Mouse (Mus musculus) stomach, postnatal 0 days (tissue): Measurements from ENCODE around the gene Slc22a23. TPM values are rescaled to one million over a fixed set of nuclear protein-coding genes. Genes with fewer than 3 reads are reported as not detected.
"Not testable (repeated sequence)": the region's sequence is repeated elsewhere in the genome, so short reads cannot be mapped to it uniquely, and the experiment has no call there.

Experiments
- ATAC-seq: fragments of 200-750 bp; cut with Nextera tagmentation; 2 replicates; pipeline ENCODE4 v1.8.0; 2017; ENCODE audit not compliant: low FRiP score, low TSS enrichment
- DNase-seq: peaks from one replicate; pipeline ENCODE4 v3.0.0-alpha.2; 2016; ENCODE audit warnings: low spot score
- H3K27ac ChIP-seq: fragments of 300-500 bp; sonication (generic); replicated peaks from 2 replicates; pipeline ENCODE4 v1.5.1; 2014; ENCODE audit warnings: mild to moderate bottlenecking, control low read depth
- H3K27me3 ChIP-seq: fragments of 300-500 bp; sonication (generic); 2 replicates; pipeline ENCODE4 v1.6.1; 2014; ENCODE audit warnings: low read length; ENCODE audit not compliant: control insufficient read depth, insufficient read depth
- H3K36me3 ChIP-seq: fragments of 300-500 bp; sonication (generic); 2 replicates; pipeline ENCODE4 v1.6.1; 2014; ENCODE audit warnings: low read length, mixed read lengths; ENCODE audit not compliant: control insufficient read depth, insufficient read depth
- H3K4me1 ChIP-seq: fragments of 300-500 bp; sonication (generic); replicated peaks from 2 replicates; pipeline ENCODE4 v1.6.1; 2014; ENCODE audit warnings: antibody characterized with exemption; ENCODE audit not compliant: control insufficient read depth, insufficient read depth
- H3K4me2 ChIP-seq: fragments of 300-500 bp; sonication (generic); replicated peaks from 2 replicates; pipeline ENCODE4 v1.6.1; 2014; ENCODE audit warnings: low read depth, mild to moderate bottlenecking, control low read depth, moderate library complexity
- H3K4me3 ChIP-seq: fragments of 300-500 bp; sonication (generic); 2 replicates; pipeline ENCODE4 v1.5.1; 2014; ENCODE audit warnings: low read depth, low read length, control low read depth
- H3K9ac ChIP-seq: fragments of 300-500 bp; sonication (generic); 2 replicates; pipeline ENCODE4 v1.6.1; 2014; ENCODE audit warnings: mild to moderate bottlenecking, low read length, control low read depth, mixed read lengths
- H3K9me3 ChIP-seq: fragments of 300-500 bp; sonication (generic); 2 replicates; pipeline ENCODE4 v1.6.1; 2016; ENCODE audit warnings: low read length; ENCODE audit not compliant: control insufficient read depth
- CTCF ChIP-seq: IDR thresholded peaks from 2 replicates; pipeline ENCODE4 v1.5.1; 2016; ENCODE audit warnings: antibody characterized with exemption, low read depth, mild to moderate bottlenecking, moderate library complexity
- EP300 ChIP-seq: optimal IDR thresholded peaks from 2 replicates; pipeline ENCODE3; 2016; ENCODE audit warnings: antibody characterized with exemption
- WGBS: fragments of 180-500 bp; shearing (Covaris S2); extraction: QIAGEN DNeasy Blood & Tissue Kit; methylation state at CpG from one replicate; pipeline ENCODE4 v1.1.7; 2014; 5-methylcytosine and 5-hydroxymethylcytosine counted together
- polyA plus RNA-seq: library from polyadenylated mRNA; unstranded; fragments of >200 nt; fragmentation: Nextera tagmentation; extraction: Ambion mirVana; gene quantifications from 2 replicates; pipeline ENCODE4 v1.2.1, GENCODE M21; 2015

The Slc22a23 gene
- polyA plus RNA-seq = 6.9 and 7.5 TPM in 2 replicates

DNA sequence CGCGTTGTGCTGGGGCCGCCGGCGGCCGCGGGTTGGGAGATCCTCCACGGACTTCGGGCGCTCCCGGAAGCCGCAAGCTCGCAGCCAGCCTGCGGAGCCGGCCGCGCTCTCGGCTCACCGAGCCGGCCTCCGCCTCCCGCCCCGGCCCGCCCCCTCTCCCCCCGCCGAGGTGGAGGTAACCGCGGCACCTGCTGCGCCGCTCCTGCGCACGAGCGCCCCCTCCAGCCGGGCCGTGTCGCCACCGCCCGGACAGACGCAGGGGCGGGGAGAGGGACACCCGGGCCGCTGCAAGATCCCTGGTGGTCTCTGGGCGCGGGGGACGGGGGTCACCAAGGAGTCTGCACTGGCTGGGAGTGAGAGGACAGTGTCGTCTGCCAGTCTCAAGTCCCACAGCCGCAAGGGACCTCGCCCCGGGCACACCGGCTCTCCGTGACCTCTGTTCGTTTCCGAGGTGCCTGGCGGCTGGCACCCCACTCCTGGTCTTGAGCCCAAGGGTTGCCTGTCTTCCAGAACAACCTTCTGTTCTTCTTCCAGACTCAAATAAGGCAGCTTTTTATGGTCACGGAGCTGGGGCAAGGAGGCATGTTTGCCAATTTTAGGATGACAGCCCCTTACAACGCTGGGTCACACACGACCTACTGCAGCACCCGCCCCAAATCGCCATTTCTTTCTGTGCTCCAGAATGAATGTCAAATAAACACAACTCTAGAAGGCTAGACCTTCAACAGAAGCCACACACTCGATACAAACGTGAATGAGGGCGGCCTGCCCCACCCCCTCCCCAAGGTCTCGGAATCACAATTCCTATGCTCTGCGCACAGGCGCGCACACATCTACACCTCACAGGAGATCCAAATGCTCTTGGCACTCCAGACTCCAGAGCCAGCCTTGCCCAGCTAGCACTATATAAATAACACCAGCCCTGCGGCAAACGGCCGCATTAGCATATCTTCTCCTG, at the start of gene Slc22a23:
TSS of gene Slc22a23 (minus strand) at position 55 of the 958 bp plus-strand sequence.
- 4% methylated on average over 39 of the region's 69 CpGs for WGBS
- DNase-seq = peak; percentile 92
- Histone ChIP-seq H3K4me2 (peak within 1 kb of the TSS; percentile 95), H3K4me3 (peak within 1 kb of the TSS; percentile 70), H3K9me3 (no peaks in the 10 kb centered on the region), H3K36me3 (no peaks in the 10 kb centered on the region), H3K27me3 (no peaks in the 10 kb centered on the region), H3K9ac (peak within 1 kb of the TSS; percentile 74), H3K4me1 (no peaks in the 10 kb centered on the region; the same call in 1 of the 2 replicates), H3K27ac (peak within 1 kb of the TSS; percentile 84)
- TF ChIP-seq CTCF (peak; percentile 77), EP300 (no peak)
- peak; percentile 86 for ATAC-seq

DNA sequence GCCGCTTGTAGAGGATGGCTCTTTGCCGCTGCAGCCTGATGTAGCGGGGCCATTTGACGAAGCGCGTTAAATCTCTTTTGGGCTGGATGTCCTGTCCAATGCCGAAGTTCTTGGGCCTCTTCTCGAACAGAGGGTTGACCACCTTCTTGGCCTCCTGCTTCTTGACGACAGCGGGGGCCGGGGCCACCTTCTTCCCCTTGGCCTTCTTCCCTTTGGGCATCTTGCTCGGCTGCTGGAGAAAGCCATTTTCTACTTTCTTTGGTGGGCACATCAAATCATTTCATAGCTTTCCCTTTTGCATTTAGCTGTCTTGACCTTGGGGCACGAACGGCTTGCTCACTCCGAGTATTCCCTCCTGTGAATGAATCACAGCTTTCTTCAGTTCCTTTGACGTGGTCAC, 49.3 kb upstream of the Slc22a23 start:
- ATAC-seq, H3K9me3 ChIP-seq, H3K36me3 ChIP-seq, H3K9ac ChIP-seq, DNase-seq, H3K4me3 ChIP-seq, H3K27ac ChIP-seq, H3K4me1 ChIP-seq, H3K27me3 ChIP-seq, H3K4me2 ChIP-seq: not testable (repeated sequence)
- 58% methylated on average over 8 of the region's 16 CpGs for WGBS

DNA sequence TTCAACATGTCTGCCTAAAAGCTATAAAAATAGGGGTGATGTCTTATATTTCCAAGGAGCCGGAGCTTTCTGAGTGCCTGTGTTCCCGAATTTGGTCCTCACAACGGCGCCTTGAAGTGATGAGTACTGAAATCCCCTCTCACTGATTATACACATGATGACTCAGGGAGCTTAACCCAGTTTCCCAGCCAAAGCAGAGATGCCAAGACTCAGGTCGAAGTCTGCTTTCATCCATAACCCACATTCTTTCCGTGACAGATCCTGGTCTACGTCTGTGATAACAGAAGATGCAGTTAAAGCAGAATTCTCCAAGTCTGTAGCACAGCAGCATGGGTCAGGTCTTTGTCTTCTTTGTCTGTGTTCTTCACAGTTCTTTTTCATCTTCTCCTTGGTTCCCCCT, 47.4 kb upstream of the Slc22a23 start:
- no peaks in the 10 kb centered on the region for H3K9me3 ChIP-seq
- no peak for DNase-seq
- H3K4me3 ChIP-seq = no peak overlapping the region
- H3K27ac ChIP-seq = no peak overlapping the region
- no peaks in the 10 kb centered on the region for H3K27me3 ChIP-seq
- ATAC-seq = no peak
- no peaks in the 10 kb centered on the region for H3K36me3 ChIP-seq
- TF ChIP-seq CTCF = no peak
- no peak for TF ChIP-seq EP300
- H3K4me1 ChIP-seq = no peaks in the 10 kb centered on the region
- 54% methylated on average over 7 of the region's 7 CpGs for WGBS
- H3K4me2 ChIP-seq = no peak overlapping the region
- H3K9ac ChIP-seq = no peak overlapping the region

DNA sequence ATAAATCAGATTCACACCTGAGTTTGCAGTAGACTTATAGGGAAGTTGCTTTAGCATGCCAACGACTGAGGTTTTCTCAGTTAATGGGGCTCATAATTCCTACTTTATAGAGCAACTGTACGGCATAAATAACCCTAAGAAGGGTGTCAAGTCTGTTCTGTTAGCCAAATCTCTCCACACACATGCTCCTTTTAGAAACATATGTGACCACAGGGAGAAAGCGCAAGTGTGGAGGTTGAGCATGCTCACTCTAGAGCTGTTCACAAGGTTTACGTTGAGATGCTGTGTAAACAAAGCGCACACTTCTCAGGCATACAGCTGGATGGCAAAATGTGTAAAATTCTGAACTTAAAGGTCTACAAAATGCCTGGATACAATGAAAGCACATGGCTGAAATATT, 43.2 kb upstream of the Slc22a23 start:
- no peak overlapping the region for H3K4me2 ChIP-seq
- DNase-seq (no peak), ATAC-seq (no peak)
- no peak overlapping the region for H3K27ac ChIP-seq
- no peaks in the 10 kb centered on the region for H3K27me3 ChIP-seq
- no peak overlapping the region for H3K4me3 ChIP-seq
- no peaks in the 10 kb centered on the region for H3K9me3 ChIP-seq
- H3K36me3 ChIP-seq = no peaks in the 10 kb centered on the region
- WGBS = 80% methylated on average over 5 of the region's 5 CpGs
- no peaks in the 10 kb centered on the region for H3K4me1 ChIP-seq
- TF ChIP-seq EP300 (no peak), CTCF (no peak)
- no peak overlapping the region for H3K9ac ChIP-seq

DNA sequence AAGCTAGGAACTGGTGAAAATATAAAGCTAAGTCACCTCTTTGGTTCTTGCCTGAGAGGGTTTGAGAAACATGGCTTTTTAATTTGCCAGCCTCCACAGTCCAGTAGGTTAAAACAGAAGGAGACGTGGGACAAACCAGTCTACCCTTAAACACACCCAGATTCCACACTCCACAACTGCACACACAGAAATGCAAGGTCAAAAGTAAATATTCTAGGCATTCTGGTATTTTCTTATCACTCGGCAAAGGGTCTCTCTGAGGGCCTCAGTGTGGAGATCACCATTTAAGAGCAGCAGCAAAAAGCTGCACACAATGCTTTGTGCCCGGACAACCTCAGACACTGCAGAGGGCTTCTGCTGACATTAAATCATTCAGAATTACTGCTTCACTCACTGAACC, 38.4 kb upstream of the Slc22a23 start:
- WGBS = 38% methylated on average over 3 of the region's 3 CpGs
- no peaks in the 10 kb centered on the region for H3K4me1 ChIP-seq
- H3K4me3 ChIP-seq = no peak overlapping the region
- no peaks in the 10 kb centered on the region for H3K27me3 ChIP-seq
- no peak overlapping the region for H3K27ac ChIP-seq
- no peaks in the 10 kb centered on the region for H3K36me3 ChIP-seq
- no peak for ATAC-seq
- no peak for TF ChIP-seq CTCF
- TF ChIP-seq EP300 = no peak
- H3K4me2 ChIP-seq = no peak overlapping the region
- H3K9ac ChIP-seq = no peak overlapping the region
- DNase-seq = no peak
- no peaks in the 10 kb centered on the region for H3K9me3 ChIP-seq

DNA sequence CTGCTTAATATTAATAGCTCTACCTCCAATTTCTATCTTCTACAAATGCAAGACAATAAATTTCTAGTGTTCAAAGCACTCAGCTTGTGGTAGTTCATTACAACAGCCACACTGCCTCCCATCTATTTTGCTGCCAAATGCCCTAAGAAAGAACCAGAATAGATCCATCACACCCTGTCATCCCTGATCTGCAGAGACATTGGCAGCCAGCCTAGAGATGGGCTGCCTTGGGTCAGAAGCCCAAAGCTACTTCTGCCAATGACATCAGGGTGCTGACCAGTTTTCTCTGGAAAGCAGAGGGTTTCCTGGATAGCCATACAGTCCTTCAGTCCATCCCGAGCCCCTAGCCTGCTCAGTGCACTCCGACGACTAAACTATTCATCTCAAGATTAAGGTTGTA, 33.9 kb upstream of the Slc22a23 start:
- no peak for ATAC-seq

More for the DNA sequence above, 33.9 kb upstream of the Slc22a23 start:
- no peaks in the 10 kb centered on the region for H3K4me1 ChIP-seq
- TF ChIP-seq CTCF = no peak
- no peak for TF ChIP-seq EP300
- H3K4me3 ChIP-seq = no peak overlapping the region
- H3K36me3 ChIP-seq = no peaks in the 10 kb centered on the region
- no peak overlapping the region for H3K4me2 ChIP-seq
- H3K9ac ChIP-seq = no peak overlapping the region
- 86% methylated on average over 3 of the region's 3 CpGs for WGBS
- no peak overlapping the region for H3K27ac ChIP-seq
- H3K9me3 ChIP-seq = no peaks in the 10 kb centered on the region
- no peak for DNase-seq
- H3K27me3 ChIP-seq = no peaks in the 10 kb centered on the region
